Mouse (Mus musculus) hindbrain, embryonic 10.5 days (tissue): ENCODE data around the gene Usp24. TPM values are rescaled to one million over a fixed set of nuclear protein-coding genes. Genes with fewer than 3 reads are reported as not detected.
A peak's percentile ranks its signal among the peaks of the same experiment; 100 is the strongest.

Experiments
- DNase-seq: peaks from one replicate; pipeline ENCODE4 v3.0.0-alpha.2; 2017; ENCODE audit warnings: low spot score
- H3K27ac ChIP-seq: fragments of 300-500 bp; sonication (generic); 2 replicates; pipeline ENCODE4 v1.5.1; 2016; ENCODE audit warnings: mild to moderate bottlenecking, moderate library complexity
- H3K27me3 ChIP-seq: fragments of 300-500 bp; sonication (generic); 2 replicates; pipeline ENCODE4 v1.6.1; 2016; ENCODE audit warnings: mild to moderate bottlenecking; ENCODE audit not compliant: poor library complexity, insufficient read depth, severe bottlenecking
- H3K36me3 ChIP-seq: fragments of 300-500 bp; sonication (generic); 2 replicates; pipeline ENCODE4 v1.6.1; 2016; ENCODE audit warnings: mild to moderate bottlenecking, moderate library complexity
- H3K4me1 ChIP-seq: fragments of 300-500 bp; sonication (generic); replicated peaks from 2 replicates; pipeline ENCODE4 v1.6.1; 2016; ENCODE audit warnings: mild to moderate bottlenecking
- H3K4me3 ChIP-seq: fragments of 300-500 bp; sonication (generic); 2 replicates; pipeline ENCODE4 v1.5.1; 2016; ENCODE audit warnings: mild to moderate bottlenecking, moderate library complexity
- H3K9me3 ChIP-seq: fragments of 300-500 bp; sonication (generic); 2 replicates; pipeline ENCODE4 v1.6.1; 2016; ENCODE audit warnings: mild to moderate bottlenecking, moderate library complexity
- WGBS: fragments of 180-500 bp; shearing (Covaris S2); methylation state at CpG from one replicate; pipeline ENCODE4 v1.1.7; 2016; 5-methylcytosine and 5-hydroxymethylcytosine counted together
- polyA plus RNA-seq: library from polyadenylated mRNA; unstranded; fragments of >200 nt; fragmentation: Nextera tagmentation; extraction: Ambion mirVana; gene quantifications from 2 replicates; pipeline ENCODE4 v1.2.1, GENCODE M21; 2016

The Usp24 gene
- 6.7 and 7.1 TPM in 2 replicates for polyA plus RNA-seq

DNA sequence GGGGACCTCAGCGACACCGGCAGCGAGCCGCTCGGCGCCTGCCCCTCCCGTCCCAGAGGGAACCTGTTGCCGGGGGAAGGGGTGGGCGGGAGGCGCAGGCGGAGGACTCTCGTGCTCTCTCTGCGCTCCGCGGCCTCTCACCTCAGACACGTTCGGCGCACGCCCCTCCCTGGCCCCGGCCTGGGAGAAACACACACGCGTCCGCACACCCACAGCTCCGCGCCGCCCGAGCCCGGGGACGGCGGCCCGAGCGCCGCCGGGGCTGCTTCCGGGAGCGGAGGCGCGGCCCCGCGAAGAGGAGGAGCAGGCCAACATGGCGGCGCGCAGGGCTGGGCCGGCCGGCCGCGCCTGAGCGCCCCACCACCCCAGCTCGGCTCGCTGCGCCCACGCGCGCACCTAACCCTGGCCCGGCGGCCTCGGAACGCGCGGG lies at the start of gene Usp24:
Usp24 (plus strand) TSS at position 293 of the 430 bp plus-strand sequence.
- under 1% methylated on average over 59 of the region's 60 CpGs for WGBS
- Histone ChIP-seq H3K4me1 (peaks cover 46% of the 10 kb centered on the region), H3K36me3 (no peaks in the 10 kb centered on the region), H3K27me3 (peaks cover 11% of the 10 kb centered on the region; the same call in 1 of the 2 replicates), H3K4me3 (peak within 1 kb of the TSS; percentile 92), H3K27ac (peak within 1 kb of the TSS; percentile 99), H3K9me3 (no peaks in the 10 kb centered on the region)
- peak; percentile 77 for DNase-seq

DNA sequence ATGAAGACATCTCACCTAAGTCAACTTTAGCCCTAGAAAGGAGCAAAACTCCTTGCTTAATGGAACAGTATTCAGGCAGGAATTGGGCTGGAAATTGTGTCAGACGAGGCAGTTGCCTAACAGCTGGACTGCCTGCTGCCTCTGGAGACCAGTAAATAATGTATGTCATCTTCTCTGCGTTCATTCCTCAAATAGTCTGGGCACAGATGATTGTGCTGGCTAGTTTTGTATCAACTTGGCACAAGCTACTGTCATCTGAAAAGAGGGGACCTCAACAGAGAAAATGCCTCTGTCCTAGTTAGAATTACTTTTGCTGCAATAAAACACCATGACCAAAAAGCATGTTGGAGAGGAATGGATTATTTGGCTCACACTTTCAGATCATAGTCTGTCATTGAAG lies 39.1 kb upstream of the Usp24 start:
- H3K4me1 ChIP-seq: no peaks in the 10 kb centered on the region
- no peak overlapping the region for H3K4me3 ChIP-seq
- no peak overlapping the region for H3K27ac ChIP-seq
- DNase-seq: no peak
- H3K27me3 ChIP-seq: no peaks in the 10 kb centered on the region
- H3K9me3 ChIP-seq: no peaks in the 10 kb centered on the region
- H3K36me3 ChIP-seq: no peaks in the 10 kb centered on the region
- 78% methylated on average over 2 of the region's 2 CpGs for WGBS

DNA sequence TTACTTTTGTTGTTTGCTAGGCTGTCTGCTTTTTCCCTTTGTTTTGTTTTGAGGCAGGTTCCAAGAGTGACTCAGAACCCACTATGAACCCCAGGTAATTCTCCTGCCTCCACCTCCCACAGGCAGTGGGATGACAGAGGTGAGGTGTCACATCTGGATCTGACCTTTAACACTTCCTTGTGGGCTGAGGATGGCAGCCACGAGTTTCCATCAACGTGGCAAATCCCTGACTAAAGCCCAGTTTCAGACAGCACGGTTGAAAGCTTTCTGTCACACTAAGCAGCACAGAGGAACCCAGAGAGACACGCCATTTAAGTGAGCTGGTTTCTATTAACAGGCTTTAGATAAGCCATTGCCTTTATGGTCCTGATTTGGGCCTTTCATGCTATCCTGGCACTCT lies 36.8 kb upstream of the Usp24 start:
- H3K27me3 ChIP-seq: no peaks in the 10 kb centered on the region
- 47% methylated on average over 4 of the region's 4 CpGs for WGBS
- no peaks in the 10 kb centered on the region for H3K36me3 ChIP-seq
- no peak overlapping the region for H3K27ac ChIP-seq
- DNase-seq: no peak
- H3K9me3 ChIP-seq: no peaks in the 10 kb centered on the region
- no peak overlapping the region for H3K4me3 ChIP-seq
- H3K4me1 ChIP-seq: no peaks in the 10 kb centered on the region

DNA sequence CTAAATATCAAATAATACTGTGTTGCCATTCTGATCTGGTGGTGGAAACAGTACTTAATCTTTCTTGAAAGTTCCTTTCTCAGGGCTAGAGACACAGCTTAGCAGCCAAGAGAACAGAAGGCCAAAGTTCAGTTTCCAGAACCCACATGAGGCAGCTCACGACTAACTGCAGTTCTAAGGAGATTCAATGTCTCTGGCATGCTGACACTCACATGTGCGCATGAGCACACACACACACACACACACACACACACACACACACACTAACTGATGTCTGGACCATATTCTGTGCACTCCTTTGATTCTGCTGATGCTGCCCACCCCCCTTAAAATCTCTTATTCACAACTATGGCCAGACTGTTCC lies 34.9 kb upstream of the Usp24 start:
- H3K9me3 ChIP-seq: no peaks in the 10 kb centered on the region
- H3K4me3 ChIP-seq: no peak overlapping the region
- no peaks in the 10 kb centered on the region for H3K4me1 ChIP-seq
- H3K27me3 ChIP-seq: no peaks in the 10 kb centered on the region
- no peak overlapping the region for H3K27ac ChIP-seq
- 83% methylated on average over 2 of the region's 2 CpGs for WGBS
- no peaks in the 10 kb centered on the region for H3K36me3 ChIP-seq
- DNase-seq: no peak

DNA sequence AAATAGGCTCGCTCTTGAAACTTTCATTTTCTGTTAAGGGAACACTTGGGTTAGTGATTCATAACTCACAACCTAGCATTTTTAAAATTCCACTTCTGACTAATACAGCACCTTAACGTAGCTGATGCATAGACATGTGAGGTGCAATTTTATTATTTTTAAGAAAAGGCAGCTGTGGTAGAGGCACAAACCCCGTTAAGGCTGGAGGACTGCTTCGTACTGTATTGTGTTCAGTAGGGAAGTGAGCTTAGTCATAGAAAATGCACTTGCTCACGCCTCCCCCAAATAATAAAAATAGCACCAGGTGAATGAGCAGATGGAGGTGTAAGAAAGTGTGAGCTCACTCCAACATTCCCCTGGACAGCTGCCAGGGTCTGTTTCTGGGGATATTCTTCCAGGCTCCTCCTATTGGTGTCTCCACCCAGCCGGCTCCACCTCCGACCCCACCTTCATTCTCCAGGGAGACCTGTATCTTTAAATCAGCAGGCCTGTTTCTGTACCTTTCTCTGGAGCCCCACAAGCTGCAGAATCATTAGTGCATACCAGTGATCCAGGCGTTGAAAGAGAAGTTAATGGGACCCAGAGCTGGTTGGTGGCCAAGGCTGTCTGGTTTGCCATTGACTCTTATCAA lies 34.4 kb upstream of the Usp24 start:
- no peaks in the 10 kb centered on the region for H3K36me3 ChIP-seq
- H3K4me1 ChIP-seq: no peaks in the 10 kb centered on the region
- DNase-seq: no peak
- 73% methylated on average over 8 of the region's 8 CpGs for WGBS
- H3K27me3 ChIP-seq: no peaks in the 10 kb centered on the region
- H3K4me3 ChIP-seq: no peak overlapping the region
- H3K27ac ChIP-seq: no peak overlapping the region
- no peaks in the 10 kb centered on the region for H3K9me3 ChIP-seq

DNA sequence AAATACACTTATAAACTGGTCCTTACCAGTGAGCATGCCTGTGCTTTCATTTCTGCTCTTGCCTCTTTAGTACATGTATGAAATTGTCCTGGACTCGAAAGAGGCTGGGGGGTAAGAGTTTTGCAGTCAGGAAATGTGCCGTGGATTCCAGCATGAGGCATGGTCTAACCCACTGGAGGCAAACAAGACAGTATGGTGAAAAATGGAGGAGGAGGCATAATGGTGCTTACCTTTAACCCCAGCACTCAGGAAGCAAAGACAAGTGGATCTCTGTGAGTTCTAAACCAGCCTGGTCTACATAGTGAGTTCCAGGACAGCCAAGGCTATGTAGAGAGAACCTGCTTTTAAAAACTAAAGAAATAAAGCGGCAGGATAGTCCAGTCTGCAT lies 33.9 kb upstream of the Usp24 start:
- Histone ChIP-seq H3K4me1 (no peaks in the 10 kb centered on the region), H3K36me3 (no peaks in the 10 kb centered on the region), H3K27me3 (no peaks in the 10 kb centered on the region), H3K4me3 (no peak overlapping the region), H3K27ac (no peak overlapping the region), H3K9me3 (no peaks in the 10 kb centered on the region)
- WGBS: 90% methylated on average over 3 of the region's 3 CpGs
- no peak for DNase-seq

DNA sequence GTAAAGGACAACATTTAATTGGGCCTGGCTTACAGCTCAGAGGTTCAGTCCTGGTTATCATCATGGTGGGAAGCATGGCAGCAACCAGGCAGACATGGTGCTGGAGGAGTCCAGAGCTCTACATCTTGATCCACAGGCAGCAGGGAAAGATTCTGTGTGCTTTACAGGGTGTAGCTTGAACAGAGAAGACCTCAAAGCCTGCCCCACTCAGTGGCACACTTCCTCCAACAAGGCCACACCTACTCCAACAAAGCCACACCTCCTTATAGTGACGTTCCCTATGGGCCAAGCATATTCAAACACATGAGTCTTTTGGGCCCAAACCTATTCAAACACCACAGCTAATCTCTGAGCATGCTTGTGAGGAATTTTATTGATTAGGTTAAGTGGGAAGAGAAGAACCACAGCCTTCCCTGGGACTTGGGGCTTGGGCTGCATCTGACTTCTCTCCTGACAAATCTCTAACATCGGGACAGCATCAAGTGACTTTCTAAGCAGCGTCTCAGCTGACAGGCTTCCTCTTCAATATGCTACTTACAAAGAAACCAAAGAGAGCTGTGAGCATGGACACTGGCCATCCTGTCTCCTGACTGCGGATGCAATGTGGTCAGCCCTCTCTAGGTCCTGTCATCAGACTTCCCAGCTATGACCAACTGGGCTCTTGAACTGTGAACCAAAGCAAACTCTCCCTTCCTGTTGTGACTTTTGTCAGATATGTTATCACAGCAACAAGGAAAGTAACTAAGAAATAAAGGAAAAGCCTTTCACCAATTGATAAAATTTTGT lies 28.9 kb upstream of the Usp24 start:
- no peak for DNase-seq
- Histone ChIP-seq H3K36me3 (no peaks in the 10 kb centered on the region), H3K9me3 (no peaks in the 10 kb centered on the region), H3K27ac (no peak overlapping the region), H3K4me3 (no peak overlapping the region), H3K27me3 (no peaks in the 10 kb centered on the region), H3K4me1 (no peaks in the 10 kb centered on the region)
- 80% methylated on average over 4 of the region's 4 CpGs for WGBS

DNA sequence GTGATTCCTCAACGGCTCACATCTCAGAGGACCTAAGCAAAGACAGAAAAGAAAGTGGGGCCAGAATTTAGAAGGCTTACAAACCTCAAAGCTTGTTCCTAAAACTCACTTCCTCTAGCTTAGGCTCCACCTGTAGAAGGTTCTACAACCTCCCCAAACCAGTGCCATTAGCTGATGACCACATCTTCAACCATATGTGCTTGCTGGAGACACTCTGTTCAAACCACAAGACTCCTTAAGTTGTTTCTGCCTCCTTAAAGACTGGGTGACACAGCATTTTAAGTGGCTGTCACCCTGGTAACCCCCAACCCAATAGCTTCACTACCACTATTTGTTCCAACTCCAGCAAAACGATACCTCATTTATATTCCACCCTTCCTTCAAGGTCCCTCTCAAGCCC lies 25.8 kb upstream of the Usp24 start:
- Histone ChIP-seq H3K27me3 (no peaks in the 10 kb centered on the region), H3K27ac (no peak overlapping the region), H3K4me3 (no peak overlapping the region), H3K36me3 (no peaks in the 10 kb centered on the region), H3K9me3 (no peaks in the 10 kb centered on the region), H3K4me1 (no peaks in the 10 kb centered on the region)
- 87% methylated on average over 2 of the region's 2 CpGs for WGBS
- DNase-seq: no peak

DNA sequence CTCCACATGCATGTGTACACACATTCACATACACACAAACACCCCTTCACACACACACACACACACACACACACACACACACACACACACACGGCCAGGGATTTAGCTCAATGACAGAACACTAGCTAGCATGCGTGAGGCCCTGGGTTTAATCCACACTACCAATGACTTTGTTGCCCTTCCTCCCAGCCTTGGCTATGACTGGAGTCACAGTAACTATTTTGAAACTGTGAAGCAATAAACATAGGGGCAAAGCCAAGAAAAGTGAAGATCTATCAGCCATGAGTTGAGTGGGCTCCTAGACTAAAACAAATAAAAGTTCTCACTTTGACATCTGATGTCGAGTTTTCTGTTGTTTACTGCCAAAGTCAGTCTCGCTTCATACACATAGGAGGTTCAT lies 23.2 kb upstream of the Usp24 start:
- H3K4me1 ChIP-seq: no peaks in the 10 kb centered on the region
- 86% methylated on average over 4 of the region's 4 CpGs for WGBS
- H3K4me3 ChIP-seq: no peak overlapping the region
- H3K27me3 ChIP-seq: no peaks in the 10 kb centered on the region
- no peaks in the 10 kb centered on the region for H3K9me3 ChIP-seq
- no peak for DNase-seq
- no peaks in the 10 kb centered on the region for H3K36me3 ChIP-seq
- no peak overlapping the region for H3K27ac ChIP-seq

DNA sequence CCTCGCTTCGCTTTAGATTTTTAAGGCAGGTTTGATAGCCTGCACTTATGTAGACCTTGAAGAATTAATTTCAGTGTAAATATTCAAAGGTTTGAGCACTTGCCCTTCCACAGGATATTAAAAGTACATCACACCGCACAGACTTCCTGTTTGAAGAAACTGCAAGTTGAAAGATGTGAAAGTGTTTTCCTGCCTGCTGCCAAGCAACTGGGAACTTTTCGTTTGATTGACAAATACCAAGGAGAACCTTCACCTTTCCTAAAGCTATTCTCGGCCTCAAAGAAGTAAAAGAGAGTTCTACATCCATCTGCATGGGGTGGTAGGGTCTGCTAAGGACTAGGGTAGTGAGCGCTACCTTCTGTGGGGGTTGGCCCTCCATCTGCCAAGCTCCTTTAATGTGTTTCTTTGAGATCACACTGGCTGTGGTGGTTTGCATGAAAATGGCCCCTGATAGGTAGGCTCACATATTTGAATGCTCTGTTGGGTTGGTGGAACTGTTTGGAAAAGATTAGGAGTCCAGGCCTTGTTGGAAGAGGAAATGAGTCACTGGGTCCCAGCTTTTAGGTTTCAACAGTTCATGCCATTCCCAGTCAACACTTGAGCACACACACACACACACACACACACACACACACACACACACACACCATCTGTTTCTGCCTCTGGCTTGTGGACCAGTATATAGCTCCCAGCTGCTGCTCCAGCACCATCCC lies 22.5 kb upstream of the Usp24 start:
- H3K27ac ChIP-seq: no peak overlapping the region
- H3K27me3 ChIP-seq: no peaks in the 10 kb centered on the region
- H3K4me1 ChIP-seq: no peaks in the 10 kb centered on the region
- H3K4me3 ChIP-seq: no peak overlapping the region
- no peak for DNase-seq
- no peaks in the 10 kb centered on the region for H3K9me3 ChIP-seq
- no peaks in the 10 kb centered on the region for H3K36me3 ChIP-seq
- 80% methylated on average over 6 of the region's 6 CpGs for WGBS

DNA sequence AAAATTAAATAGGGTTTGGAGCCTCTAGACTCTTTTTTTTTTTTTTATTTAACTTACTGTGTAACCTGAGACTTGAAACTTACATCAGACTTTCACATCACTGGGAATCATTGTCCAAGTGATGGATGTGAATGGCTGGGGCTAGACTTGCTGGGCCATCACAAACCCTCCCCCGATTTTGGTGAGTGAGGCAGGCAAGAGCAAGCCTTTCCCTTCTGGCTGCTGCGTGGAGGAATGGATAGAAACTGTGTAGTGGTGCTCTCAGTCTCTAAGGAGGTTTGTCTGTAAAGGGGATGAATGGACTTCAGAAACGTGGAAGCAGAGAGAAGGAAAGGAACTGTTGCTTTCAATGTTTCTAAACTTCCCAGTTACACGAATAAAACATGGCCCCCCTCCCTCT lies 20.3 kb upstream of the Usp24 start:
- no peaks in the 10 kb centered on the region for H3K27me3 ChIP-seq
- H3K36me3 ChIP-seq: no peaks in the 10 kb centered on the region
- H3K4me1 ChIP-seq: no peaks in the 10 kb centered on the region
- DNase-seq: no peak
- no peaks in the 10 kb centered on the region for H3K9me3 ChIP-seq
- 75% methylated on average over 4 of the region's 4 CpGs for WGBS
- no peak overlapping the region for H3K4me3 ChIP-seq
- no peak overlapping the region for H3K27ac ChIP-seq

DNA sequence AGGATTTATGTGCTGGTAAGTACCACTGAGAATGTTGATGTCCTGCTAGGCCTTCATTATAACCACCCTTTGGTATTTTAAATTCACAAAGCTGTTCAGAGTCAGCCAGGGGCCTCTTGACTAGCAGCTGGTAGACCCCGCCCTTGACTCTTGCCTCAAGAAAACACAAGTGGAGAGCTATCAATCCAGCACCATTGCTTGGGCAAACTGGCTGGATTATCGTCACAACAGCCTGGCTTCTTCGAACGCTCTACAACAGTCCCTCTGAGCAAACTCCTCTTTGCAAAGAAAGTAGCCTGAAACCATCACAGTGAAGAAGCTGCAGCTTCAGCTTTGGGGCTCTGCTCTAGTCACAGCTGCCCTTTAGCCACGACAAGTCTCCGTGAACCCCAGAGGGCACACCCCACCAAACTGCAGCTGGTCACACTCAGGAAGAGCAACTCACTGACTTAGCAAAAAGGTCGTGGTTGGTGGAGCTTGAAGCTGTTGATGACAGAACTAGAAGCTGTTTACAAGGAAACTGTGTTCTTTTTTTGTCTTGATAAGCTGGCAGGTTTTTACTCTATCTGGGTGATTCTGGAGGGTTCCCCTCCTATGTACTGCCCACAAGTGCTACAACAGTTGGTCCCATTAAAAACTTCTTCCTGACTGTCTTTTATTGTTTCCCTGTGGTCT lies 19.5 kb upstream of the Usp24 start:
- no peaks in the 10 kb centered on the region for H3K9me3 ChIP-seq
- no peaks in the 10 kb centered on the region for H3K36me3 ChIP-seq
- no peaks in the 10 kb centered on the region for H3K27me3 ChIP-seq
- no peaks in the 10 kb centered on the region for H3K4me1 ChIP-seq
- H3K27ac ChIP-seq: no peak overlapping the region
- WGBS: 92% methylated on average over 7 of the region's 7 CpGs
- DNase-seq: no peak
- H3K4me3 ChIP-seq: no peak overlapping the region

DNA sequence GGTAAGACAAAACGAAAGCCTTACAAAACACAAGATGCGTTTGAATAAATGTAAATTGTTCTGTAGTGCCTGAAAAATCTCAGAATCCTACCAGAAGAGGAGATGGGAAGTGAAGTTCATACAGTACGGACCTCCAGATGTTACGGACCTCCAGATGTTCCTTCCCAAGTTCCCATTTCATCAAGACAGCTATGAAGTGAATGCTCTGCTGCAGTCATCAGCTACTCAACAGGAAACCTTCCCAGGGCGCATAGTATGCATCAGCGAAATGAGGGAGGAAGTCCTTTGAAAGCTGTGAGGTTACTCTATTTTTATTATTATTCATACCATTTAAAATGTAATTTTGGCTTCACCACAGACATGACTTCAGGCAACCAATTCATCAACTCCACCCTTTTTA lies 14.7 kb upstream of the Usp24 start:
- no peaks in the 10 kb centered on the region for H3K9me3 ChIP-seq
- DNase-seq: no peak
- H3K27me3 ChIP-seq: no peaks in the 10 kb centered on the region
- H3K4me3 ChIP-seq: no peak overlapping the region
- H3K36me3 ChIP-seq: no peaks in the 10 kb centered on the region
- H3K4me1 ChIP-seq: no peaks in the 10 kb centered on the region
- 83% methylated on average over 6 of the region's 6 CpGs for WGBS
- H3K27ac ChIP-seq: no peak overlapping the region
